Mouse (Mus musculus): Measurements from ENCODE around the gene Npas1.
A peak's percentile ranks its signal among the peaks of the same experiment; 100 is the strongest.

Npas1 gene

GRCm38 (mm10) chr7:16471549-16471948, 6.0 kb downstream of the Npas1 start:
- no peak for DNase-seq (ENCODE audit: low read depth, low spot score)

- no peak for DNase-seq (ENCODE audit: low read depth, low spot score)
Measured at GRCm38 (mm10) chr7:16468115-16468514, 9.4 kb downstream of the Npas1 start.

GRCm38 (mm10) chr7:16466565-16466964, 11.0 kb downstream of the Npas1 start:
- no peak for DNase-seq (ENCODE audit: low read depth, low spot score)

DNA sequence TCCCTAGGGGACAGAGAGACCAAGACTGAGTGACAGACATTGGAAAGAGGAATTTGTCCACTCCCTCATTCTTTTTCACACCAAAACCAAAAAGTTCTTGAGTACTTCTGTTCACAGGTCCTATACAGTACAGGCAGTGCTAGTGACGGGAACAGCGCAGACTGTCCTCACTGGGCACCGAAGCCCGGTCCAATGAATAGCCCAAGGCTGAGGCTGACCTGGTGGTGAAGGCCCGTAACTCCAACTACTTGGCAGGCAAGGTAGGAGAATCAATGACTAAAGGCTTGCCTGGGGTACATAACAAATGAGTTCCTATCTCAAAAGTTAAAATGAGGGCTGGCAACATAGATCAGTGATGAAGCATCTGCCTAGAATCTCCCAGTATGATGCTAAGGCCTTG, 12.0 kb downstream of the Npas1 start:
- no peak for DNase-seq (ENCODE audit: low read depth, low spot score)

GRCm38 (mm10) chr7:16465160-16465559, 12.4 kb downstream of the Npas1 start:
- DNase-seq (ENCODE audit: low read depth, low spot score), result peak; percentile 46

- peak; percentile 34 for DNase-seq (ENCODE audit: low read depth, low spot score)
Measured at GRCm38 (mm10) chr7:16463214-16463613, 14.3 kb downstream of the Npas1 start.

DNA sequence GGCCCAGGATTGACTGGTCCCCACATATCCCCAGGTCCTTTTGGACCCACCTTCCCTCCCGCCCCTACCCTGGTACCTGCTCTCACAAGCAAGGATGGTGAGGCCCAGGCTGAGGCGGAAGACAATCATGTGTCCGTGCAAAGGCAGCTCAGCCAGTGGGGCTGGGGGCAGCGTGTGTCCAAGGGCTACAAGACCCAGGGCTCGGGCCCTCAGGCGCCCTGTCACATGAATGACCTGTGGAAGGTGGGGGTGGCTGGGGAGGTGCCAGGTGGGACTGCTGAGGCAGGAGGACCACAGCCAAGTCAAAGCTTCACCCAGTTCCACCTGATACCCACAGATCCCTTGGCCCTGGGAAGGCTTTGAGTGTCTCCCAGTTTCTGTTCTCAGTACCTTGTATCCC, 15.8 kb downstream of the Npas1 start:
- no peak for DNase-seq (ENCODE audit: low read depth, low spot score)

DNA sequence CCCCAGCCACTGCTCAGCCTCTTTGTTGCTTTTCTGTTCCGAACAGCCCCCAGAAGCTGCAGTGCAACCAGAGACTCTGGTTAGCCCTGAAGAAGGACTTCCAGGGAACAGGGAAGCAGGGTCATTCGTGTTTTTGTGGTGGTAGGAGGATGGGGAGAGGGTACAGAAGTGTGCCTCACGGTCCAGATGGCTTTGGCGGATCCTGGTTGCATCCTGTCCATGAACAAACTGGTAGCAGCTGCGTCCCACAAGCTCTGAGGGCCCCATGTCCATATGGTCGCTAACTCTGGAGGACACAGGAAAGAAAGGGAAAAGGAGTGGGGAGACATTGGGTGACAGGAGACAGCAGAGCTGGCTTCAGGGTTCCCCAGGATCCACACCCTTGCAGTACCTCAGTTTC, 16.4 kb downstream of the Npas1 start:
- DNase-seq (ENCODE audit: low read depth, low spot score), result no peak

DNA sequence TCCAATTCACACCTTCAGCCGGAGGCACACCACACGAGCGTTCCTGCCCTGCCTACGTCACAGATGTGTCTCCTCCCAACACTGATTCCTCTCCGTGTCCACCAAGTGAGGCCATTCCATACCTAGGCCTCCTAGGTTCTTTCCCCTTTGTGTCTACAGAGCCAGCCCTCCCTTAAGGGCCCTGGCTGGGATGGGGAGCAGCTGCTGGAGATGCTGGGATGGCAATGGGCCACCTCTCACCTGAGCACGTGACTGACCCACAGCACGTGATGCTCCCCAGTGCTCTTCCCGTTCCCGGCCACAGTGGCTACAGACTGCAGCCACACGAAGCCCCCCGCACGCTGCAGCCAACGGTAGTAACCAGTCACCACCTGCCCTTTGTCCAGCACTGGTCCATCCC, 17.0 kb downstream of the Npas1 start:
- no peak for DNase-seq (ENCODE audit: low read depth, low spot score)

DNA sequence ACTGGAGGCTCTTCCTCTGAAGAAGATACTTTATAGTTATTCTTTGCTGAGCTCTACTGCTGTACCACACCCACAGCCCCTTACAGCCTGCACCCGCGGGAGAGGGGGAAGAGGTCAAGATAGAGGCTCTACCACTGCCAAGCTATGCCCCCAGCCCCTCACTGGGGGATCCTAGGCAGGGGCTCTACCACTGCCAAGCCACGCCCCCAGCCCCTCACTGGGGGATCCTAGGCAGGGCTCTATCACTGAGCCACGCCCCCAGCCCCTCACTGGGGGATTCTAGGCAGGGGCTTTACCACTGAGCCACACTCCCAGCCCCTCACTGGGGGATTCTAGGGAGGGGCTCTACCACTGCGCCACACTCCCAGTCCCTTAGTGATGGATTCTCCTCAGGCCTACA, 21.2 kb downstream of the Npas1 start:
- DNase-seq (ENCODE audit: low read depth, low spot score), result no peak

GRCm38 (mm10) chr7:16455016-16455415, 22.5 kb downstream of the Npas1 start:
- no peak for DNase-seq (ENCODE audit: low read depth, low spot score)

DNA sequence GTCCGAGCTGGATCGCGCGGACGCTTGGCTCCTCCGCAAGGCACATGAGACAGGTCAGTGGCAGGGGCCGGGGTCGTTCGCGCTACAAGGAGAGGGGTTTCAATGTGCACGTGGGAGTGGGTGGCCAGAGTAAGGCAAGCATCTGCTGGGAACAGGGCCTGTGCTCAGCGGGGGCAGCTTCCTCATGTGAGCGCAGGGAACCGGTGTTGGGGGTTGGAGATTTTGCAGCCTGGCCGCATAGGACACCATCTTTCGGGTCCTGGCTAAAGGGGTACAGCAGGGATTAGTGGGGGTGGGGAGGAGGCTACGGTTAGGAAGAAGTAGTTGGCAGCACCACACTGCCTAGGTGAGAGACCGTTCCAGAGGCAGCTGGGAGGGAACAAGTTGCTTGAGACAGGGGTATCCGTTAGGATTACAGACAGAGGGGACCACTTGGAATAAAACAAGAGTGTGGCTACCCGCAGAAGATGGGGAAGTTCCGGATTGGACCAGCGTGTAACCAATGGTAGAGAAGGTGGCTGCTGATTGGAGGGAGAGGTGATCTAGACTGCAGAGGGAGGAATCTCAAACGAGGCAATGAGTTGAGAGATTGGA, 24.3 kb downstream of the Npas1 start:
- DNase-seq (ENCODE audit: low read depth, low spot score), result peak; percentile 30

GRCm38 (mm10) chr7:16452587-16453073, 24.9 kb downstream of the Npas1 start, which contains the start of gene Tmem160:
TSS of gene Tmem160 (plus strand) at chr7:16452779.
- DNase-seq (ENCODE audit: low read depth, low spot score), result peak; percentile 94

DNA sequence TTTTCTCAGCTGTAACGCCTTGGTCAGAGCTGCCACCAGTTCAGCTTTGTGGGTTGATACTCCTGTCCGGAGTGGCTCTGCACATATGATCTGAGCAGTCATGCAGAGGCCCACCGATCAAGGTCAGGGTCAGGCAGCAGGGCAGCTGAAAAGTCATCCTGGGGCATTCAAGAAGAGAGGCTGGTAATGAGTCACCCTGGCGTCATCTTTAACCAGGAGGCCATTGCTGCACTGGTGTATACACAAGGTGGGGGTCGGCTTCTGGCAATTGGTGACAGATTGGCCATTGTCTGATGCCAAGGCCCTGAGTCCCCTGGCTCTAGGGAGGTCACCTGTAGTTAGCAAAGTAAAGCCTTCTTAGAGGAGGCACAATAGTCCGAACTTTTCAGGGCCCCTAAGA, 25.9 kb downstream of the Npas1 start:
- DNase-seq (ENCODE audit: low read depth, low spot score), result no peak

DNA sequence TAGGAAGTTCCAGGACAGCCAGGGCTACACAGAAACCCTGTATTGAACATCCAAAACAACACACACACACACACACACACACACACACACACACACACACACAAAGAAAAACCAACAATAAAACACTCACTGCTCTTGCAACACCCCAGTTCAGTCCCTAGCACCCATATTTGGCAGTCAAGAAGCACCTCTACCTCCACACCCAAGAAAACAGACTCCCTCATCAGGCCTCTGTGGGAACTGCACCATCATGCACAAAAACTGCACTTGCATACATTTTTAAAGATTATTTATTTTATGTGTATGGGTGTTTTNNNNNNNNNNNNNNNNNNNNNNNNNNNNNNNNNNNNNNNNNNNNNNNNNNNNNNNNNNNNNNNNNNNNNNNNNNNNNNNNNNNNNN, 36.3 kb downstream of the Npas1 start:
- DNase-seq (ENCODE audit: low read depth, low spot score), result no peak

GRCm38 (mm10) chr7:16435088-16435487, 42.4 kb downstream of the Npas1 start:
- DNase-seq (ENCODE audit: low read depth, low spot score), result no peak

DNA sequence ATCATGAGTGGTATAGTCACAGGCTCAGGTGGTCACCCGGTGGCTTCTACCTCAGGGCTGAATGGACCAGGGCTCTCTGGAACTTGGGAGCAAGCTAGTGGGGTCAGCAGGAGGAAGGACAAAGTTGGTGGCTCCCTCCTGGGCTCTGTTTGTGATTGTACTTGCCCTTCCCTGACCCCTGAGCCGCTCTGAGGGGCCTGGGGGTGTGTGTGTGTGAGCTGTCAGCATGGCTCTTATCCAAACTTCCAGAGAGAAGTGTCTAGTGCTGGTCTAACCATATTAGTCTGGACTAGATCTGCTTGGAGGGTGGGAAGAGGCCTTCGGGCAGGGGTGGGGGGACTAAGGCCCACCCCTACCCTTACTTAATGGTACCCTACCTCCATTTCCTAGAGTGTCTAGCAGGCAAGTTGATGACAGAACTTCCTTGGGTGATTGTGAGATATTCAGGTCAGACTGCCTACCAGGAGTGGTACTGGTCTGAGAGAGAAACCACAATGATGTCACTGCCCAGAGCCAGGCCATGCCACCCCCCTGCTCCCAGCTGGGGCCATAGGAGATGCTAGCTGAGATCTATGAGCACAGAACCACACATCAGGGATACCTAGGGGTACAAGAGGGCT, 44.1 kb downstream of the Npas1 start:
- no peak for DNase-seq (ENCODE audit: low read depth, low spot score)

- DNase-seq (ENCODE audit: low read depth, low spot score), result peak; percentile 60
Measured at GRCm38 (mm10) chr7:16426129-16426729, 51.3 kb downstream of the Npas1 start.

GRCm38 (mm10) chr7:16425721-16426120, 51.8 kb downstream of the Npas1 start:
- no peak for DNase-seq (ENCODE audit: low read depth, low spot score)

DNA sequence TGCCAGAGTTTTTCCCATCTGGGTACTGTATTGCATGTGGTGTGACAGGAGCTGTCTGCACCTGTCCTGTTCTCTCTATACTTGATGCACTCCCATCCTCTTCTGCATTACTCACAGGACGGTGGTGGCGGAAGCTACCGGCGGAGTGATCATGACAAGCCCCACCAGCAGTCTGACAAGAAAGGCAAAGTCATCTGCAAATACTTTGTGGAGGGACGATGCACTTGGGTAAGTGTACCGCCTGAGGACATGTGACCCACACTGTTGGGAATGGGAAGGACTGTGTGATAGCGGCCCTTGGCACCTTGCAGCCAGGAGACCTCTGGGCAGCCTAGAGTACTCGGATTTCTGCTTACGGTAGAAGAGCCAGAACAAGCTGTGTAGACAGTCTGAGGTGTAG, 53.8 kb downstream of the Npas1 start:
- no peak for DNase-seq (ENCODE audit: low read depth, low spot score)

- no peak for DNase-seq (ENCODE audit: low read depth, low spot score)
Measured at GRCm38 (mm10) chr7:16422222-16422856, 55.2 kb downstream of the Npas1 start.

DNA sequence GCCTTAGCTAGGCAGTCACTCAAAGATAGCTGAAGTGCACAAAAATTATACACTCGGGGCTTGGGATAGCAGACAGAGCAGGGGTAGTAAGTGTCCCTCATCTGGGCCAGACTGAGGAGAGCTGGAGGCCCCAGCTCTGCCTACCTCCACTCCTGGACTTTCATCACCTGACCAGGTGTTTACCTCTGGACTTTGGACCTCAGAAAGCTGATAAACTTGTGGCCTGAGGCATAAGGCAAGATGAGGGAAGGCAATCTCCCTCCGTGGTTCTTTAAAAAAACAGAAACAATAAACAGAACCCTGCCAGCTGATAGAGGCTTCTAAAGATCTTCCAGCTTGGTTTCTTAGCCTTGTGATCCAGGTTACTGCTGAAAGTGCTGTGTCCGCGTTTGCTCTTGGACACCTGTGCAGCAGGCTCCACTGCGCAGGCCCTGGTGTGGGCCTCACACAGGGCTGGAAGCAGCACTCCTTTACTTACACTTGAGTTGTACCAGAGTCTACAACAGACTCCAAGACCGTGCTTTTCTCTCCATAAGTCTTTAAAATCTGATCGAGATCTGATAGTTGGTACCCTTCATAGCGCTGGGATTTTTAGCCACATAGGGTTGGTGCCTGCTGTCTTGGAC, 56.9 kb downstream of the Npas1 start:
- no peak for DNase-seq (ENCODE audit: low read depth, low spot score)

All from skeletal muscle tissue, adult 2 months (tissue).